ENCODE assay signal across 9 mouse cellular contexts in the genomic region with DNA sequence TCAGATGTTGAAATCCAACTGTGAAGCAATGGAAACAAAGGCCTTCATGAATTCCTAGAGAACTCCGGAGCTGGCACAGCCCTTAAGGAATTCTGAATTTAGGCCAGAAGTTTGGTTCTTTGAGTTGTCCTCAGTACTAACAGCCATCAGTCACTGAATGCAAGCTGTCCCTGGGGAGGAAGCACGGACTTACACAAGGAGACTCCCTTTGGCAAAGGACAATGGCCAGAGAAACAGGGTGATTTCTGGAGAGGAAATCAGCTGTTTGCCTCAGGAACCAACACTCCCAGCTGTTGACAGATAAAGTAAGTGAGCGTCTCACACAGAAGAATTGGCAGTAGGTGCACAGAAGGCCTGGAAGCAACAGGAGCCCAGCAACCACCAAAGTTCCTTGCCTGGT. TPM values are rescaled to one million over a fixed set of nuclear protein-coding genes. Genes with fewer than 3 reads are reported as not detected.
DNase-seq lines count a peak whose midpoint lies in the region; ATAC-seq and TF ChIP-seq lines count a peak whose summit lies in the region.
"Had no signal": no experiment of that assay in that cellular context is flagged by ENCODE, and none has a peak within 500 bp of the region (broad histone marks: within the 10 kb centered on the region; RNA-seq: fewer than 3 reads in every experiment).

No protein-coding gene starts in this region.

- WGBS in midbrain, postnatal 0 days: 56% methylated on average over 3 of the region's 3 CpGs
- WGBS in midbrain, embryonic 16.5 days: 62% methylated on average over 3 of the region's 3 CpGs

- H3K4me2 ChIP-seq in midbrain, postnatal 0 days (ENCODE audit: low read depth, low read length, poor library complexity, severe bottlenecking): no peak overlapping the region
- no peak overlapping the region for H3K4me2 ChIP-seq in midbrain, embryonic 16.5 days (ENCODE audit: low read length)

- peak; percentile 2 for DNase-seq in midbrain, postnatal 0 days (ENCODE audit: low spot score)
- DNase-seq in gastrocnemius, postnatal 25 days: peak; percentile 53
- DNase-seq in kidney, adult 9 months: peak; percentile 78
- DNase-seq in right cerebral cortex, adult 2 months (ENCODE audit: low spot score in 2 of 2): no peak
- DNase-seq in thymus, postnatal 25 days: no peak
- DNase-seq in urinary bladder, adult 18-20 months (ENCODE audit: low spot score in 2 of 2): no peak
- DNase-seq in right cerebral cortex, postnatal 25 days: no peak
- DNase-seq: right cerebral cortex, postnatal 4 days had no signal

- no peaks in the 10 kb centered on the region for H3K4me1 ChIP-seq in midbrain, postnatal 0 days (ENCODE audit: insufficient read depth, low read length)
- no peaks in the 10 kb centered on the region for H3K4me1 ChIP-seq in midbrain, embryonic 16.5 days (ENCODE audit: control insufficient read depth, insufficient read depth, low read length)

- ATAC-seq in midbrain, postnatal 0 days (ENCODE audit: low FRiP score): no peak
- no peak for ATAC-seq in midbrain, embryonic 16.5 days

- H3K9me3 ChIP-seq in midbrain, postnatal 0 days (ENCODE audit: low read length): no peaks in the 10 kb centered on the region
- H3K9me3 ChIP-seq in midbrain, embryonic 16.5 days (replicated peaks; ENCODE audit: control insufficient read depth, low read length, poor library complexity, severe bottlenecking): no peaks in the 10 kb centered on the region

- H3K9ac ChIP-seq in midbrain, postnatal 0 days (replicated peaks; ENCODE audit: low read length, poor library complexity, severe bottlenecking): no peak overlapping the region
- no peak overlapping the region for H3K9ac ChIP-seq in midbrain, embryonic 16.5 days (ENCODE audit: low read depth, low read length)

- H3K27me3 ChIP-seq in midbrain, postnatal 0 days (ENCODE audit: insufficient read depth, low read length): no peaks in the 10 kb centered on the region
- no peaks in the 10 kb centered on the region for H3K27me3 ChIP-seq in midbrain, embryonic 16.5 days (ENCODE audit: control insufficient read depth, insufficient read depth, low read depth, low read length)

- no peak overlapping the region for H3K27ac ChIP-seq in midbrain, postnatal 0 days (ENCODE audit: low read depth, low read length)
- no peak overlapping the region for H3K27ac ChIP-seq in midbrain, embryonic 16.5 days (ENCODE audit: low read length)

- no peak for TF ChIP-seq CTCF in midbrain, postnatal 0 days (IDR thresholded peaks at IDR 0.05)

- H3K4me3 ChIP-seq in midbrain, postnatal 0 days (ENCODE audit: low read depth, low read length): no peak overlapping the region
- no peak overlapping the region for H3K4me3 ChIP-seq in midbrain, embryonic 16.5 days (ENCODE audit: low read depth, low read length)

- H3K36me3 ChIP-seq in midbrain, postnatal 0 days (ENCODE audit: insufficient read depth, low read length): no peaks in the 10 kb centered on the region
- no peaks in the 10 kb centered on the region for H3K36me3 ChIP-seq in midbrain, embryonic 16.5 days (ENCODE audit: control insufficient read depth, insufficient read depth, low read length)

RNA-seq across cellular contexts. Expression of gene Atp2b1, which starts 56.8 kb away (rescaled TPM):
- total RNA-seq in midbrain, postnatal 0 days (2014; rRNA removed): 189 and 224 TPM in 2 replicates
- polyA plus RNA-seq in midbrain, postnatal 0 days (2015; fragmentation: Nextera tagmentation; extraction: Ambion mirVana): 275 and 299 TPM in 2 replicates
- 238 and 246 TPM in 2 replicates for polyA plus RNA-seq in midbrain, embryonic 16.5 days (2015; fragmentation: Nextera tagmentation; extraction: Ambion mirVana)
- 10 to 100 TPM; 62.0 to 62.8 TPM for total RNA-seq in gastrocnemius, postnatal 25 days (2021)

Comparison
In these comparisons a context has a peak if more than half of its experiments do, and no peak if none do; other contexts are left out.
1. DNase-seq: peak in midbrain, postnatal 0 days (single experiment), gastrocnemius, postnatal 25 days (single experiment) and kidney, adult 9 months (single experiment); none in right cerebral cortex, adult 2 months (0 of 2), thymus, postnatal 25 days (single experiment), urinary bladder, adult 18-20 months (0 of 2) and right cerebral cortex, postnatal 25 days (single experiment).